Mouse (Mus musculus) liver, postnatal 0 days (tissue): Measurements from ENCODE around the gene Npat.

Experiments used
- CTCF ChIP-seq: sonication (generic); IDR thresholded peaks from 2 replicates; pipeline ENCODE4 v1.5.1; 2016; ENCODE audit warnings: antibody characterized with exemption, low read depth
- EP300 ChIP-seq: IDR thresholded peaks from 2 replicates; pipeline ENCODE4 v1.6.1; 2016; ENCODE audit warnings: antibody characterized with exemption, low read depth, mild to moderate bottlenecking

DNA sequence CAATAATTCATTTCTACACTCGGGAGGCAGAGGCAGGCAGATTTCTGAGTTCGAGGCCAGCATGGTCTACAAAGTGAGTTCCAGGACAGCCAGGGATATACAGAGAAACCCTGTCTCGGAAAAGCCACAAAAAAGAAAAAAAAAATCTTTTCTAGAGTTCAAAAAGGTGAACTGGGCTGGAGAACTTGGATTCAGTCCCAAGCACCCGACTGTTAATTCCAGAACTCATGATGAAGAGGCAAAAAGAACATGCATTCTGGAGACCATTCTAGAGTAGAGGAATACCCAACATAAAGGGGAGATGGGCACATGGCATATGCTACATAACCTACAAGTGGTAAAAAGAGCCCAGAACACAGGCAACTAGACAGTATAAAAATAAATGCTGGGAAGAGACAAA, 71.0 kb downstream of the Npat start:
- TF ChIP-seq CTCF = no peak
- TF ChIP-seq EP300 = no peak
